Comparison of ENCODE assay signal across 8 mouse cellular contexts in the genomic region with DNA sequence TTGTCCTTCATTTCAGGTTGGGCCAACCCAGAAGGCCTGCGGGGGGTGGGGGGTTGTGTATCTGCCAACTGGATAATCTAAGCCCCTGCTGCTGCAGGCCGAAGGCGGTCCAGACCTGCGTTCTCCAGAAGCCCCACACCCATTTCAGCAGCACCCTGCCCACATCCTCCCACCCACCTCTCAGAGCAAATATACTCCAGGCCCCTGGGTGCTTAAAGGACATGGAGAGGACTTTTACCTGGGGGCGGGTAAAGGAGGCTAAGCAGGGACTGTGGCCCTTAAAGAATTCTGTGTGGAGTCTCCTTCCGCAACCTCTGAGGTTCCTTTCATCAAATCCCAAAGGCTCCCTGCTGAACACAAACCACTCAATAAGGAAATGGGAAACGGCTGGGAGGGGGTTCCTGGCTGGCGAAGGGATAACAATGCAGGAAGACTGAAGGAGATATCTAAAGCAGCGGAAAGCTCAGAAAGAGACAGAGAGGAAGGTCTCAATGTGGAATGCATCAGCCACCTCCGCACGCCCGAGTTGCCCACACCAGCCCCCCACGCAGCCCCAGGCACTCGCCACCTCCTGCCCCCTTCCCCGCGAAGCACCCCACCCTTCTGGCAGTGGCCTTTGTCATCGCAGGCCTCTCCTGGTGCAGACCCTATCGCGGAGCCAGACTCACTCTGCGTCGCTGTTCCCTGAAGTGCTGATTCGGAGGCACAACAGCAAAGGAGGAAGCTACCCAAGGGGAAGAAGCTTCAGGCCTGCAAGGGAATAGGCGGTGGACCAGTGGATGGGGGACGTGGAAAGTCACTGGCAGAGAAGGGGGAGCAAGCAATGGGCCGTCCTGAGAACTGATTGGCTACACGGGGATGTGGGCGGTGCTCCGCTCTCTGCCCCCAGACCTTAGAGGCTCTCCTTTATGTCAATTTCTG. TPM values are rescaled to one million over a fixed set of nuclear protein-coding genes. Genes with fewer than 3 reads are reported as not detected.
DNase-seq lines count a peak whose midpoint lies in the region; ATAC-seq and TF ChIP-seq lines count a peak whose summit lies in the region.

Tcaf1 (minus strand) TSS at position 798 of the 921 bp plus-strand sequence.

- no peak within 1 kb of the TSS for H3K4me3 ChIP-seq in C2C12 (ENCODE audit: insufficient read depth, poor library complexity, severe bottlenecking)
- H3K4me3 ChIP-seq in forebrain, embryonic 16.5 days (replicated peaks; ENCODE audit: low read length): peak within 1 kb of the TSS; percentile 82
- H3K4me3 ChIP-seq in liver, embryonic 13.5 days (replicated peaks): peak within 1 kb of the TSS; percentile 54
- H3K4me3 ChIP-seq in neural tube, embryonic 15.5 days (replicated peaks): peak within 1 kb of the TSS; percentile 83

- under 1% methylated on average over 28 of the region's 28 CpGs for WGBS in forebrain, embryonic 16.5 days
- 12% methylated on average over 28 of the region's 28 CpGs for WGBS in liver, embryonic 13.5 days (ENCODE audit: insufficient replicate concordance)
- WGBS in neural tube, embryonic 15.5 days: 1% methylated on average over 28 of the region's 28 CpGs

- no peaks in the 10 kb centered on the region for H3K27me3 ChIP-seq in C2C12 (ENCODE audit: control insufficient read depth, insufficient read depth, insufficient read length)
- no peaks in the 10 kb centered on the region for H3K27me3 ChIP-seq in forebrain, embryonic 16.5 days (replicated peaks; ENCODE audit: control insufficient read depth, insufficient read depth, low read length)
- H3K27me3 ChIP-seq in liver, embryonic 13.5 days: no peaks in the 10 kb centered on the region
- H3K27me3 ChIP-seq in neural tube, embryonic 15.5 days (replicated peaks): no peaks in the 10 kb centered on the region

- TF ChIP-seq CTCF in C2C12 (IDR thresholded peaks at IDR 0.05; ENCODE audit: control insufficient read depth, insufficient read depth, insufficient read length): no peak

- H3K36me3 ChIP-seq in C2C12 (ENCODE audit: control insufficient read depth, insufficient read depth): no peaks in the 10 kb centered on the region
- no peaks in the 10 kb centered on the region for H3K36me3 ChIP-seq in forebrain, embryonic 16.5 days (ENCODE audit: control insufficient read depth, insufficient read depth)
- H3K36me3 ChIP-seq in liver, embryonic 13.5 days: no peaks in the 10 kb centered on the region
- no peaks in the 10 kb centered on the region for H3K36me3 ChIP-seq in neural tube, embryonic 15.5 days

- H3K79me2 ChIP-seq in C2C12 (ENCODE audit: control insufficient read depth, insufficient read depth): no peaks in the 10 kb centered on the region

- peak within 1 kb of the TSS; percentile 40 for H3ac ChIP-seq in C2C12 (ENCODE audit: control insufficient read depth, insufficient read length, low read depth)

- intact Hi-C loops in heart, postnatal 10 days (cut with DNase I): loop anchor here (2.0 kb wide), 1 partner anchor 17 kb away; no protein-coding TSS in a partner anchor

- no peaks in the 10 kb centered on the region for H3K9me3 ChIP-seq in forebrain, embryonic 16.5 days (ENCODE audit: control insufficient read depth, low read length)
- no peaks in the 10 kb centered on the region for H3K9me3 ChIP-seq in liver, embryonic 13.5 days (replicated peaks)
- no peaks in the 10 kb centered on the region for H3K9me3 ChIP-seq in neural tube, embryonic 15.5 days (replicated peaks)

- peak within 1 kb of the TSS; percentile 99 for H3K27ac ChIP-seq in forebrain, embryonic 16.5 days (ENCODE audit: low read length)
- no peak within 1 kb of the TSS; the same call in 1 of the 2 replicates for H3K27ac ChIP-seq in liver, embryonic 13.5 days
- H3K27ac ChIP-seq in neural tube, embryonic 15.5 days (replicated peaks): peak within 1 kb of the TSS; percentile 97

- H3K4me1 ChIP-seq in forebrain, embryonic 16.5 days (replicated peaks; ENCODE audit: control insufficient read depth, insufficient read depth, low read length): peaks cover 19% of the 10 kb centered on the region
- no peaks in the 10 kb centered on the region for H3K4me1 ChIP-seq in liver, embryonic 13.5 days (replicated peaks)
- H3K4me1 ChIP-seq in neural tube, embryonic 15.5 days: peaks cover 17% of the 10 kb centered on the region

- H3K9ac ChIP-seq in forebrain, embryonic 16.5 days (replicated peaks; ENCODE audit: low read depth, low read length): peak within 1 kb of the TSS; percentile 98
- H3K9ac ChIP-seq in liver, embryonic 13.5 days: peak within 1 kb of the TSS; percentile 37; the same call in 1 of the 2 replicates
- peak within 1 kb of the TSS; percentile 98 for H3K9ac ChIP-seq in neural tube, embryonic 15.5 days (replicated peaks)

- peak; percentile 100 for ATAC-seq in forebrain, embryonic 16.5 days
- peak; percentile 78 for ATAC-seq in liver, embryonic 13.5 days (ENCODE audit: low read depth)
- ATAC-seq in neural tube, embryonic 15.5 days (ENCODE audit: low FRiP score): peak; percentile 99

- H3K79me3 ChIP-seq in C2C12 (ENCODE audit: low read depth): no peaks in the 10 kb centered on the region

- DNase-seq in cerebellum, adult 11-12 months: peak; percentile 94
- DNase-seq in heart, postnatal 10 days: peak; percentile 84
- DNase-seq in kidney, postnatal 4 days: peak; percentile 84 to 90
- peak; percentile 7 for DNase-seq in liver, embryonic 13.5 days
- peak; percentile 45 for DNase-seq in urinary bladder, postnatal 25 days (ENCODE audit: low spot score)

- peak within 1 kb of the TSS; percentile 70 for H3K4me2 ChIP-seq in forebrain, embryonic 16.5 days (ENCODE audit: low read length)
- peak within 1 kb of the TSS; percentile 56 for H3K4me2 ChIP-seq in liver, embryonic 13.5 days
- peak within 1 kb of the TSS; percentile 58 for H3K4me2 ChIP-seq in neural tube, embryonic 15.5 days

TF ChIP-seq in C2C12, 6 proteins besides CTCF, POLR2A, EP300 and RAD21:
- TF ChIP-seq MYOG (IDR thresholded peaks at IDR 0.05; ENCODE audit: control insufficient read depth, extremely low read depth, insufficient read length): no peak
- no peak for TF ChIP-seq USF1 (IDR thresholded peaks at IDR 0.05; ENCODE audit: low read depth)
- no peak for TF ChIP-seq MYOD1 (IDR thresholded peaks at IDR 0.05; ENCODE audit: control insufficient read depth, insufficient read length, low read depth)
- no peak for TF ChIP-seq FOSL1 (IDR thresholded peaks at IDR 0.05; ENCODE audit: insufficient read depth, low read length, poor library complexity, severe bottlenecking)

RNA-seq across cellular contexts. Expression of gene Tcaf1, which starts in this region (rescaled TPM):
- 19.3 TPM for polyA plus RNA-seq in C2C12 (2012; fragmentation: generic; extraction: Trizol)
- 211 and 221 TPM in 2 replicates for polyA plus RNA-seq in forebrain, embryonic 16.5 days (2015; fragmentation: Nextera tagmentation; extraction: Ambion mirVana)
- 10 to 100 TPM; 25.5 to 30.6 TPM for total RNA-seq in heart, postnatal 10 days (2021)
- polyA plus RNA-seq in liver, embryonic 13.5 days (2015; fragmentation: Nextera tagmentation; extraction: Ambion mirVana): 6.0 and 7.8 TPM in 2 replicates
- polyA plus RNA-seq in neural tube, embryonic 15.5 days (2015; fragmentation: Nextera tagmentation; extraction: Ambion mirVana): 188 and 215 TPM in 2 replicates

Comparison
In these comparisons a context has a peak if more than half of its experiments do, and no peak if none do; other contexts are left out.
1. DNase-seq: peak in every context shown above with its lines; median percentile 94 in cerebellum, adult 11-12 months; 87 in kidney, postnatal 4 days; 84 in heart, postnatal 10 days; 45 in urinary bladder, postnatal 25 days; 7 in liver, embryonic 13.5 days.
2. H3K9ac ChIP-seq: peak in every context shown above with its lines; median percentile 98 in forebrain, embryonic 16.5 days; 98 in neural tube, embryonic 15.5 days; 37 in liver, embryonic 13.5 days.